Mouse (Mus musculus) limb, embryonic 15.5 days (tissue): ENCODE measurements around the gene Grhl1. TPM values are rescaled to one million over a fixed set of nuclear protein-coding genes. Genes with fewer than 3 reads are reported as not detected.
"Not testable (repeated sequence)": the region's sequence is repeated elsewhere in the genome, so short reads cannot be mapped to it uniquely, and the experiment has no call there.

ENCODE experiments used
- ATAC-seq: fragments of 200-750 bp; cut with Nextera tagmentation; 2 replicates; pipeline ENCODE4 v1.8.0; 2017; ENCODE audit warnings: low read depth, moderate TSS enrichment; ENCODE audit not compliant: insufficient number of reproducible peaks, low FRiP score, low TSS enrichment
- H3K27ac ChIP-seq: fragments of 300-500 bp; sonication (generic); 2 replicates; pipeline ENCODE4 v1.5.1; 2015; ENCODE audit warnings: moderate library complexity, mild to moderate bottlenecking, inconsistent platforms
- H3K27me3 ChIP-seq: fragments of 300-500 bp; sonication (generic); 2 replicates; pipeline ENCODE4 v1.6.1; 2015; ENCODE audit warnings: inconsistent platforms
- H3K36me3 ChIP-seq: fragments of 300-500 bp; sonication (generic); 2 replicates; pipeline ENCODE4 v1.6.1; 2015; ENCODE audit warnings: inconsistent platforms
- H3K4me1 ChIP-seq: fragments of 300-500 bp; sonication (generic); 2 replicates; pipeline ENCODE4 v1.6.1; 2015; ENCODE audit warnings: inconsistent platforms
- H3K4me2 ChIP-seq: fragments of 300-500 bp; sonication (generic); 2 replicates; pipeline ENCODE4 v1.6.1; 2015; ENCODE audit warnings: mild to moderate bottlenecking, inconsistent platforms
- H3K4me3 ChIP-seq: fragments of 300-500 bp; sonication (generic); 2 replicates; pipeline ENCODE4 v1.5.1; 2015; ENCODE audit warnings: mild to moderate bottlenecking, inconsistent platforms
- H3K9ac ChIP-seq: fragments of 300-500 bp; sonication (generic); 2 replicates; pipeline ENCODE4 v1.6.1; 2015; ENCODE audit warnings: inconsistent platforms
- H3K9me3 ChIP-seq: fragments of 300-500 bp; sonication (generic); 2 replicates; pipeline ENCODE4 v1.6.1; 2016; ENCODE audit warnings: inconsistent platforms
- WGBS: fragments of 180-500 bp; shearing (Covaris S2); methylation state at CpG from one replicate; pipeline ENCODE4 v1.1.7; 2015; 5-methylcytosine and 5-hydroxymethylcytosine counted together
- polyA plus RNA-seq: library from polyadenylated mRNA; unstranded; fragments of >200 nt; fragmentation: Nextera tagmentation; extraction: Ambion mirVana; gene quantifications from 2 replicates; pipeline ENCODE4 v1.2.1, GENCODE M21; 2015

The Grhl1 gene
- polyA plus RNA-seq, 1 experiment from 2014 or later: 42.5 TPM

- Histone ChIP-seq H3K4me2 (no peak overlapping the region), H3K9ac (no peak overlapping the region), H3K4me3 (no peak overlapping the region), H3K4me1 (0 out of 2 replicates have a peak, but pooled peaks cover 9% of the 10 kb centered on the region), H3K27me3 (no peaks in the 10 kb centered on the region), H3K9me3 (no peaks in the 10 kb centered on the region), H3K36me3 (no peaks in the 10 kb centered on the region), H3K27ac (no peak overlapping the region)
- WGBS: 87% methylated on average over 5 of the region's 5 CpGs
- ATAC-seq: no peak
Measured at GRCm38 (mm10) chr12:24626401-24626800, 54.3 kb downstream of the Grhl1 start.

- WGBS: 39% methylated on average over 3 of the region's 3 CpGs
- ATAC-seq: no peak
- H3K9me3 ChIP-seq: no peaks in the 10 kb centered on the region
- H3K4me3 ChIP-seq: no peak overlapping the region
- H3K36me3 ChIP-seq: no peaks in the 10 kb centered on the region
- no peak overlapping the region for H3K9ac ChIP-seq
- H3K4me2 ChIP-seq: no peak overlapping the region
- H3K27me3 ChIP-seq: no peaks in the 10 kb centered on the region
- H3K4me1 ChIP-seq: 0 out of 2 replicates have a peak, but pooled peaks cover 9% of the 10 kb centered on the region
- no peak overlapping the region for H3K27ac ChIP-seq
Measured at GRCm38 (mm10) chr12:24627215-24627614, 55.1 kb downstream of the Grhl1 start.

GRCm38 (mm10) chr12:24630220-24630619 is 58.1 kb downstream of the Grhl1 start:
- Histone ChIP-seq H3K27me3 (no peaks in the 10 kb centered on the region), H3K4me3 (no peak overlapping the region), H3K36me3 (no peaks in the 10 kb centered on the region), H3K4me2 (no peak overlapping the region), H3K4me1 (0 out of 2 replicates have a peak, but pooled peaks cover 16% of the 10 kb centered on the region), H3K9me3 (no peaks in the 10 kb centered on the region), H3K9ac (no peak overlapping the region), H3K27ac (no peak overlapping the region)
- WGBS: 76% methylated on average over 1 of the region's 1 CpGs
- ATAC-seq: no peak

- ATAC-seq: no peak
- Histone ChIP-seq H3K9me3 (no peaks in the 10 kb centered on the region), H3K27ac (no peak overlapping the region), H3K4me2 (no peak overlapping the region), H3K27me3 (no peaks in the 10 kb centered on the region), H3K36me3 (no peaks in the 10 kb centered on the region), H3K9ac (no peak overlapping the region), H3K4me3 (no peak overlapping the region), H3K4me1 (0 out of 2 replicates have a peak, but pooled peaks cover 8% of the 10 kb centered on the region)
- 70% methylated on average over 4 of the region's 4 CpGs for WGBS
Measured at GRCm38 (mm10) chr12:24632404-24632803, 60.3 kb downstream of the Grhl1 start.

- 55% methylated on average over 1 of the region's 1 CpGs for WGBS
- Histone ChIP-seq H3K27ac (no peak overlapping the region), H3K4me1 (0 out of 2 replicates have a peak, but pooled peaks cover 6% of the 10 kb centered on the region)
Measured at GRCm38 (mm10) chr12:24633753-24634191, 61.7 kb downstream of the Grhl1 start.

GRCm38 (mm10) chr12:24634212-24634611 is 62.1 kb downstream of the Grhl1 start:
- Histone ChIP-seq H3K27me3 (no peaks in the 10 kb centered on the region), H3K27ac (no peak overlapping the region), H3K4me3 (no peak overlapping the region), H3K4me2 (no peak overlapping the region), H3K36me3 (no peaks in the 10 kb centered on the region), H3K4me1 (0 out of 2 replicates have a peak, but pooled peaks cover 6% of the 10 kb centered on the region), H3K9ac (no peak overlapping the region), H3K9me3 (no peaks in the 10 kb centered on the region)
- ATAC-seq: peak; percentile 36; the same call in 1 of the 2 replicates
- 64% methylated on average over 4 of the region's 4 CpGs for WGBS

More at GRCm38 (mm10) chr12:24633753-24634191, 61.7 kb downstream of the Grhl1 start:
- Histone ChIP-seq H3K4me2 (no peak overlapping the region), H3K9ac (no peak overlapping the region), H3K9me3 (no peaks in the 10 kb centered on the region), H3K36me3 (no peaks in the 10 kb centered on the region), H3K27me3 (no peaks in the 10 kb centered on the region), H3K4me3 (no peak overlapping the region)
- peak; percentile 20; the same call in 1 of the 2 replicates for ATAC-seq

- H3K27me3 ChIP-seq: no peaks in the 10 kb centered on the region
- no peak overlapping the region for H3K4me2 ChIP-seq
- WGBS: 79% methylated on average over 3 of the region's 3 CpGs
- H3K27ac ChIP-seq: no peak overlapping the region
- H3K9ac ChIP-seq: no peak overlapping the region
- no peak for ATAC-seq
- 0 out of 2 replicates have a peak, but pooled peaks cover 6% of the 10 kb centered on the region for H3K4me1 ChIP-seq
- H3K36me3 ChIP-seq: no peaks in the 10 kb centered on the region
- H3K9me3 ChIP-seq: no peaks in the 10 kb centered on the region
- no peak overlapping the region for H3K4me3 ChIP-seq
Measured at GRCm38 (mm10) chr12:24634648-24635047, 62.6 kb downstream of the Grhl1 start.

GRCm38 (mm10) chr12:24638787-24639186 is 66.7 kb downstream of the Grhl1 start:
- WGBS: 95% methylated on average over 10 of the region's 10 CpGs
- not testable (repeated sequence) for H3K4me3 ChIP-seq, ATAC-seq, H3K9me3 ChIP-seq, H3K9ac ChIP-seq, H3K27me3 ChIP-seq, H3K27ac ChIP-seq, H3K4me2 ChIP-seq, H3K36me3 ChIP-seq
- peaks cover 14% of the 10 kb centered on the region for H3K4me1 ChIP-seq

GRCm38 (mm10) chr12:24642370-24642802 is 70.3 kb downstream of the Grhl1 start:
- peaks cover 15% of the 10 kb centered on the region for H3K4me1 ChIP-seq
- no peak overlapping the region for H3K4me2 ChIP-seq
- WGBS: 47% methylated on average over 4 of the region's 4 CpGs
- H3K36me3 ChIP-seq: no peaks in the 10 kb centered on the region
- no peak overlapping the region for H3K9ac ChIP-seq
- ATAC-seq: peak; percentile 69
- no peak overlapping the region for H3K4me3 ChIP-seq
- H3K27ac ChIP-seq: peak overlapping the region; percentile 57
- no peaks in the 10 kb centered on the region for H3K9me3 ChIP-seq
- no peaks in the 10 kb centered on the region for H3K27me3 ChIP-seq

- no peak overlapping the region for H3K4me2 ChIP-seq
- no peak for ATAC-seq
- no peak overlapping the region for H3K9ac ChIP-seq
- H3K27ac ChIP-seq: no peak overlapping the region
- no peaks in the 10 kb centered on the region for H3K36me3 ChIP-seq
- no peak overlapping the region for H3K4me3 ChIP-seq
- no peaks in the 10 kb centered on the region for H3K27me3 ChIP-seq
- WGBS: 14% methylated on average over 1 of the region's 1 CpGs
- no peaks in the 10 kb centered on the region for H3K9me3 ChIP-seq
- H3K4me1 ChIP-seq: peaks cover 15% of the 10 kb centered on the region
Measured at GRCm38 (mm10) chr12:24644125-24644571, 72.1 kb downstream of the Grhl1 start.

GRCm38 (mm10) chr12:24645901-24646300 is 73.8 kb downstream of the Grhl1 start:
- no peak for ATAC-seq
- Histone ChIP-seq H3K4me2 (no peak overlapping the region), H3K9me3 (no peaks in the 10 kb centered on the region), H3K27ac (no peak overlapping the region), H3K4me3 (no peak overlapping the region), H3K4me1 (peaks cover 24% of the 10 kb centered on the region), H3K27me3 (no peaks in the 10 kb centered on the region), H3K9ac (no peak overlapping the region), H3K36me3 (no peaks in the 10 kb centered on the region)
- WGBS: 70% methylated on average over 6 of the region's 6 CpGs

GRCm38 (mm10) chr12:24648094-24648493 is 76.0 kb downstream of the Grhl1 start:
- Histone ChIP-seq H3K4me2 (no peak overlapping the region), H3K9me3 (no peaks in the 10 kb centered on the region), H3K4me3 (no peak overlapping the region), H3K4me1 (peaks cover 33% of the 10 kb centered on the region), H3K9ac (no peak overlapping the region), H3K36me3 (no peaks in the 10 kb centered on the region), H3K27me3 (no peaks in the 10 kb centered on the region), H3K27ac (no peak overlapping the region)
- WGBS: 71% methylated on average over 1 of the region's 1 CpGs
- no peak for ATAC-seq
